Mouse (Mus musculus): ENCODE measurements around the gene Cd200. TPM values are rescaled to one million over a fixed set of nuclear protein-coding genes. Genes with fewer than 3 reads are reported as not detected.

Cd200 gene
- polyA plus RNA-seq, 1 experiment from 2014 or later = 3.2 TPM

GRCm38 (mm10) chr16:45407645-45408400 lies 1.0 kb downstream of the Cd200 start:
- WGBS (ENCODE audit: insufficient replicate concordance) = 46% methylated on average over 9 of the region's 9 CpGs
- ATAC-seq (no peak), DNase-seq (no peak)
- H3K4me1 ChIP-seq (ENCODE audit: insufficient read depth) = peaks cover 8% of the 10 kb centered on the region; the same call in 1 of the 2 replicates
- no peaks in the 10 kb centered on the region for H3K36me3 ChIP-seq (replicated peaks; ENCODE audit: insufficient read depth, low read length)
- no peaks in the 10 kb centered on the region for H3K27me3 ChIP-seq (ENCODE audit: insufficient read depth, low read length)
- no peak overlapping the region for H3K9ac ChIP-seq (replicated peaks)
- H3K9me3 ChIP-seq (ENCODE audit: low read length) = no peaks in the 10 kb centered on the region
- H3K4me3 ChIP-seq (ENCODE audit: low read depth, low read length) = peak overlapping the region; percentile 34; the same call in 1 of the 2 replicates
- TF ChIP-seq EP300 (IDR thresholded peaks at IDR 0.05; ENCODE audit: low read depth) (no peak), CTCF (IDR thresholded peaks at IDR 0.05; ENCODE audit: low read depth) (no peak)
- H3K4me2 ChIP-seq (ENCODE audit: low read depth, low read length) = peak overlapping the region; percentile 67
- H3K27ac ChIP-seq (ENCODE audit: low read depth) = no peak overlapping the region

- Histone ChIP-seq H3K9ac (replicated peaks) (no peak overlapping the region), H3K9me3 (ENCODE audit: low read length) (no peaks in the 10 kb centered on the region), H3K27me3 (ENCODE audit: insufficient read depth, low read length) (no peaks in the 10 kb centered on the region), H3K27ac (ENCODE audit: low read depth) (no peak overlapping the region), H3K4me2 (ENCODE audit: low read depth, low read length) (no peak overlapping the region), H3K4me3 (ENCODE audit: low read depth, low read length) (no peak overlapping the region), H3K4me1 (ENCODE audit: insufficient read depth) (peaks cover 8% of the 10 kb centered on the region; the same call in 1 of the 2 replicates), H3K36me3 (replicated peaks; ENCODE audit: insufficient read depth, low read length) (no peaks in the 10 kb centered on the region)
- DNase-seq (no peak), ATAC-seq (no peak)
- 81% methylated on average over 5 of the region's 5 CpGs for WGBS (ENCODE audit: insufficient replicate concordance)
- no peak for TF ChIP-seq CTCF (IDR thresholded peaks at IDR 0.05; ENCODE audit: low read depth)
- TF ChIP-seq EP300 (IDR thresholded peaks at IDR 0.05; ENCODE audit: low read depth) = no peak
These were observed 1.8 kb downstream of the Cd200 start for GRCm38 (mm10) chr16:45407091-45407490.

DNA sequence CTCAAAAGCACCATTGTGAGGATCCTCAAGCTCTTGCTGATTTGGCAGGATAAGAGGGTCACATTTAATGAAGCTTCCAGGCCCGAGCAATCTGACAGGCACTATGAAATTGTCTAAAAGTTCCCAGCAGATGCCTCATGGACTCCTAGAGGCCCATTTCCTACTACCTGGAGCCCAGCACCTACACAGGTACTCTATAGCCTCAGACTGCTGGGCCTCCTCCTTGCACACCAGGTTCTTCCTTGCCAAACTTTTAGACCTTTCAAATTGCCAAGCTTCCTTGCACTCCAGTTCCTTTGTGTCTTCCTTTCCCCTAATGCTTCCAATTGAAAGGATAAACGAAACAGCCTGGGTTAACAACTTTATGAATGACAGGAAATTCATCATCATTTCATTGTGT lies 5.9 kb downstream of the Cd200 start:
- TF ChIP-seq EP300 (IDR thresholded peaks at IDR 0.05; ENCODE audit: low read depth) (no peak), CTCF (IDR thresholded peaks at IDR 0.05; ENCODE audit: low read depth) (no peak)
- Histone ChIP-seq H3K27me3 (ENCODE audit: insufficient read depth, low read length) (no peaks in the 10 kb centered on the region), H3K36me3 (replicated peaks; ENCODE audit: insufficient read depth, low read length) (no peaks in the 10 kb centered on the region), H3K27ac (ENCODE audit: low read depth) (no peak overlapping the region), H3K9me3 (ENCODE audit: low read length) (no peaks in the 10 kb centered on the region), H3K4me2 (ENCODE audit: low read depth, low read length) (no peak overlapping the region), H3K4me1 (ENCODE audit: insufficient read depth) (no peaks in the 10 kb centered on the region), H3K9ac (replicated peaks) (no peak overlapping the region), H3K4me3 (ENCODE audit: low read depth, low read length) (no peak overlapping the region)
- 64% methylated on average over 2 of the region's 2 CpGs for WGBS (ENCODE audit: insufficient replicate concordance)
- DNase-seq (no peak), ATAC-seq (no peak)

- 75% methylated on average over 1 of the region's 1 CpGs for WGBS (ENCODE audit: insufficient replicate concordance)
- no peak overlapping the region for H3K4me3 ChIP-seq (ENCODE audit: low read depth, low read length)
These were observed 6.8 kb downstream of the Cd200 start for GRCm38 (mm10) chr16:45402036-45402435.

GRCm38 (mm10) chr16:45399947-45400555 lies 8.8 kb downstream of the Cd200 start:
- 56% methylated on average over 9 of the region's 9 CpGs for WGBS (ENCODE audit: insufficient replicate concordance)
- no peak for ATAC-seq
- no peaks in the 10 kb centered on the region for H3K36me3 ChIP-seq (replicated peaks; ENCODE audit: insufficient read depth, low read length)
- no peak for DNase-seq
- H3K9ac ChIP-seq (replicated peaks) = no peak overlapping the region
- H3K27ac ChIP-seq (ENCODE audit: low read depth) = no peak overlapping the region
- H3K4me3 ChIP-seq (ENCODE audit: low read depth, low read length) = no peak overlapping the region
- H3K27me3 ChIP-seq (ENCODE audit: insufficient read depth, low read length) = no peaks in the 10 kb centered on the region
- no peak overlapping the region for H3K4me2 ChIP-seq (ENCODE audit: low read depth, low read length)
- no peak for TF ChIP-seq CTCF (IDR thresholded peaks at IDR 0.05; ENCODE audit: low read depth)
- TF ChIP-seq EP300 (IDR thresholded peaks at IDR 0.05; ENCODE audit: low read depth) = no peak
- no peaks in the 10 kb centered on the region for H3K4me1 ChIP-seq (ENCODE audit: insufficient read depth)
- H3K9me3 ChIP-seq (ENCODE audit: low read length) = no peaks in the 10 kb centered on the region

More at GRCm38 (mm10) chr16:45402036-45402435, 6.8 kb downstream of the Cd200 start:
- Histone ChIP-seq H3K27ac (ENCODE audit: low read depth) (no peak overlapping the region), H3K9me3 (ENCODE audit: low read length) (no peaks in the 10 kb centered on the region), H3K4me1 (ENCODE audit: insufficient read depth) (no peaks in the 10 kb centered on the region), H3K4me2 (ENCODE audit: low read depth, low read length) (no peak overlapping the region), H3K36me3 (replicated peaks; ENCODE audit: insufficient read depth, low read length) (no peaks in the 10 kb centered on the region), H3K27me3 (ENCODE audit: insufficient read depth, low read length) (no peaks in the 10 kb centered on the region), H3K9ac (replicated peaks) (no peak overlapping the region)
- ATAC-seq (no peak), DNase-seq (no peak)
- TF ChIP-seq CTCF (IDR thresholded peaks at IDR 0.05; ENCODE audit: low read depth) (no peak), EP300 (IDR thresholded peaks at IDR 0.05; ENCODE audit: low read depth) (no peak)

DNA sequence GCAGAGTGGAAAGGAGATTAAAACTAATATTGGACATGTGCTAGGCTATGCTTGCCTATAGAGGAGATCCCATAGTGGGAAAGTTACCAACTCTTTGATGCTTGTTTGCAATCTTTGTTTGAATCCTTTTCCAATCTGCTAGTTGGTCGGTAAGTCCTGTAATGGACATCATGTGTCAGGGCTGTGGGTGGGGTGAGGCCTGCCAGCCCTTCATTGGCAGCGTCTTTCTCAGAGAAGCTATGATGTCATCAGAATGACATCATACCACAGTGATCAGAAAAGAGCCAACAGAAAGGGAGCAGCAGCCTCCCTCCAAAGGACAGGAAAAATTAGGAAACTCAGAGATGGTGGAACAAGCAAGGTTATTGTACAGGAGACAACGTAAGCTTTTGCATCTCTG lies 9.4 kb downstream of the Cd200 start:
- H3K27me3 ChIP-seq (ENCODE audit: insufficient read depth, low read length) = no peaks in the 10 kb centered on the region
- TF ChIP-seq EP300 (IDR thresholded peaks at IDR 0.05; ENCODE audit: low read depth) = no peak
- no peak overlapping the region for H3K27ac ChIP-seq (ENCODE audit: low read depth)
- no peak for ATAC-seq
- H3K9me3 ChIP-seq (ENCODE audit: low read length) = no peaks in the 10 kb centered on the region
- no peaks in the 10 kb centered on the region for H3K36me3 ChIP-seq (replicated peaks; ENCODE audit: insufficient read depth, low read length)
- H3K4me1 ChIP-seq (ENCODE audit: insufficient read depth) = no peaks in the 10 kb centered on the region
- no peak overlapping the region for H3K9ac ChIP-seq (replicated peaks)
- DNase-seq = no peak
- no peak overlapping the region for H3K4me3 ChIP-seq (ENCODE audit: low read depth, low read length)
- no peak overlapping the region for H3K4me2 ChIP-seq (ENCODE audit: low read depth, low read length)
- WGBS (ENCODE audit: insufficient replicate concordance) = 77% methylated on average over 3 of the region's 3 CpGs
